Mouse (Mus musculus) kidney, embryonic 15.5 days (tissue): ENCODE results near the gene A3galt2. TPM values are rescaled to one million over a fixed set of nuclear protein-coding genes. Genes with fewer than 3 reads are reported as not detected.

Experiments used
- ATAC-seq: fragments of 200-750 bp; cut with Nextera tagmentation; replicated peaks from 2 replicates; pipeline ENCODE4 v1.8.0; 2017; ENCODE audit warnings: moderate TSS enrichment; ENCODE audit not compliant: low FRiP score
- H3K27ac ChIP-seq: fragments of 300-500 bp; sonication (generic); 2 replicates; pipeline ENCODE4 v1.5.1; 2015; ENCODE audit warnings: mild to moderate bottlenecking, inconsistent platforms
- H3K27me3 ChIP-seq: fragments of 300-500 bp; sonication (generic); 2 replicates; pipeline ENCODE4 v1.6.1; 2015; ENCODE audit warnings: inconsistent platforms
- H3K36me3 ChIP-seq: fragments of 300-500 bp; sonication (generic); 2 replicates; pipeline ENCODE4 v1.6.1; 2015; ENCODE audit warnings: inconsistent platforms
- H3K4me1 ChIP-seq: fragments of 300-500 bp; sonication (generic); 2 replicates; pipeline ENCODE4 v1.6.1; 2015; ENCODE audit warnings: inconsistent platforms
- H3K4me2 ChIP-seq: fragments of 300-500 bp; sonication (generic); 2 replicates; pipeline ENCODE4 v1.6.1; 2015; ENCODE audit warnings: moderate library complexity, mild to moderate bottlenecking, inconsistent platforms
- H3K4me3 ChIP-seq: fragments of 300-500 bp; sonication (generic); replicated peaks from 2 replicates; pipeline ENCODE4 v1.5.1; 2015; ENCODE audit warnings: mild to moderate bottlenecking, inconsistent platforms
- H3K9ac ChIP-seq: fragments of 300-500 bp; sonication (generic); 2 replicates; pipeline ENCODE4 v1.6.1; 2015; ENCODE audit warnings: mild to moderate bottlenecking, inconsistent platforms
- H3K9me3 ChIP-seq: fragments of 300-500 bp; sonication (generic); replicated peaks from 2 replicates; pipeline ENCODE4 v1.6.1; 2016; ENCODE audit warnings: inconsistent platforms
- WGBS: fragments of 180-500 bp; shearing (Covaris S2); methylation state at CpG from one replicate; pipeline ENCODE4 v1.1.7; 2015; ENCODE audit warnings: mixed read lengths; 5-methylcytosine and 5-hydroxymethylcytosine counted together
- polyA plus RNA-seq: library from polyadenylated mRNA; unstranded; fragments of >200 nt; fragmentation: Nextera tagmentation; extraction: Ambion mirVana; gene quantifications from 2 replicates; pipeline ENCODE4 v1.2.1, GENCODE M21; 2015

The A3galt2 gene
- polyA plus RNA-seq = 0.22 and 0.28 TPM in 2 replicates

DNA sequence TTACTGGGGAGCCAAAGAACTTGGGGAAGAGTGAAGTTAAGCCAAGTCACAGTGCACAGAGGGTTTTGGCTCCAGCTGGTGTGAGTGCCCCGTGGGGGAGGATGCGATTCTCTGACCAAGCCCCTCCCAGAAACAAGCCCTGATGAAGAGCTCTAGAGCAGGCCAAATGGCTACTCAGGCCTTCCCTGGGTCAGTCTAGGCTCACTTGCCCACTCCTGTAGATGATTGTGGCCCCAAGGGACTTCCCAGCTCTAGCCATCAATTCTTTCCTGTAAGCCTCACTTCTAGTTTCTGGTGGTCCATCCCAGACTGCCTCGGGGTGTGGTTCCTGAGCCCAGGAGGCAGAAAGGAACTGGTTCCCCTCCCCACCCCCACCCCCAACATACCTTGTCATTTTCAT, at the start of gene A3galt2:
TSS of gene A3galt2 (plus strand) at position 301 of the 400 bp plus-strand sequence.
- WGBS = 60% methylated on average over 3 of the region's 3 CpGs
- no peak for ATAC-seq
- H3K27me3 ChIP-seq = no peaks in the 10 kb centered on the region
- H3K9me3 ChIP-seq = no peaks in the 10 kb centered on the region
- H3K27ac ChIP-seq = no peak within 1 kb of the TSS
- H3K4me2 ChIP-seq = no peak within 1 kb of the TSS
- H3K9ac ChIP-seq = no peak within 1 kb of the TSS
- H3K36me3 ChIP-seq = peaks cover 47% of the 10 kb centered on the region
- H3K4me1 ChIP-seq = peaks cover 20% of the 10 kb centered on the region
- no peak within 1 kb of the TSS for H3K4me3 ChIP-seq

DNA sequence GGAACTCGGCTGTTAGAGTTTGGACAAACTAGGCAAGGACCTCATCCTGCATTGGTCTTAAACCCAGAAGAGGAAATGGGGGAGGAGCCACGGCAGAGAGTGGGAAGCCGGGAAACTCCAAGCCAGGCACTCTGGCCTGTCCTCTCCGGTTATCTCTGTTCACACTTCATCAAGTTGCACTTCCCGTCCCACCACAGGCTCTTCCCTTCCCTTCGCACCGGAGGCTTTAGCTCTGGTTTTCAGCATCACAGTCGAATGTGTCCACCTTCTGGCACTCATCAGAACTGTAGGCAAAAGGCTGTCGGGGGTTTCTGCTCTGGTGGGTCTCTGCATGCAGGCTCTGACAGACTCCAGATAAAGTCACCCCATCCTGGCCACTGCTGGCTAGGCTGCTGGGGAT, 48.5 kb upstream of the A3galt2 start:
- 5% methylated on average over 9 of the region's 9 CpGs for WGBS
- ATAC-seq = peak; percentile 51
- H3K27me3 ChIP-seq = 0 out of 2 replicates have a peak, but pooled peaks cover 6% of the 10 kb centered on the region
- 0 out of 2 replicates have a peak overlapping the region, but pooled peaks have one; percentile 14 for H3K27ac ChIP-seq
- H3K4me3 ChIP-seq = no peak overlapping the region
- no peaks in the 10 kb centered on the region for H3K9me3 ChIP-seq
- H3K36me3 ChIP-seq = peaks cover 17% of the 10 kb centered on the region
- H3K9ac ChIP-seq = no peak overlapping the region
- no peak overlapping the region for H3K4me2 ChIP-seq
- peaks cover 16% of the 10 kb centered on the region for H3K4me1 ChIP-seq

DNA sequence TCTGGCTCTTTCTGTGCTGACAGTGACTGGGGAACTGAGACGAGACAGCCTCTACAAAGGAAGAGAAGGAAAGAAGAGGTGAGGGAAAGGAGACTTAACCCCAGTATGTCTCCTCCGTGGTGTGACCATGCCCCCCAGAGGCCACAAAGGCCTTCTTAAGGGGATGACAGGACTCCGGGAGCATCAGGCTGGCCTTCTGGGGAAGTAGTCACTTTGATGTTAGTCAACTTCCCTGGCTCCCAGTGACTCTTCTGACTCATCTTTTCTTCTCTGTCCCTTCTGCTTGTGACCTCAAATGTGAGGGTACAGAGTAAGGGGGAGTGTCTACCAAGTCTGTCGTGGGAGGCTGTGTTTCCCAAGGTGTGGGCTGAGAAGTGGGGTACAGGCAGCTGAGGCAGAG, 47.8 kb upstream of the A3galt2 start:
- 0 out of 2 replicates have a peak, but pooled peaks cover 6% of the 10 kb centered on the region for H3K27me3 ChIP-seq
- peaks cover 24% of the 10 kb centered on the region for H3K4me1 ChIP-seq
- no peak overlapping the region for H3K9ac ChIP-seq
- WGBS = 70% methylated on average over 4 of the region's 4 CpGs
- H3K4me2 ChIP-seq = no peak overlapping the region
- H3K4me3 ChIP-seq = no peak overlapping the region
- H3K9me3 ChIP-seq = no peaks in the 10 kb centered on the region
- H3K27ac ChIP-seq = no peak overlapping the region
- ATAC-seq = no peak
- H3K36me3 ChIP-seq = peaks cover 17% of the 10 kb centered on the region

DNA sequence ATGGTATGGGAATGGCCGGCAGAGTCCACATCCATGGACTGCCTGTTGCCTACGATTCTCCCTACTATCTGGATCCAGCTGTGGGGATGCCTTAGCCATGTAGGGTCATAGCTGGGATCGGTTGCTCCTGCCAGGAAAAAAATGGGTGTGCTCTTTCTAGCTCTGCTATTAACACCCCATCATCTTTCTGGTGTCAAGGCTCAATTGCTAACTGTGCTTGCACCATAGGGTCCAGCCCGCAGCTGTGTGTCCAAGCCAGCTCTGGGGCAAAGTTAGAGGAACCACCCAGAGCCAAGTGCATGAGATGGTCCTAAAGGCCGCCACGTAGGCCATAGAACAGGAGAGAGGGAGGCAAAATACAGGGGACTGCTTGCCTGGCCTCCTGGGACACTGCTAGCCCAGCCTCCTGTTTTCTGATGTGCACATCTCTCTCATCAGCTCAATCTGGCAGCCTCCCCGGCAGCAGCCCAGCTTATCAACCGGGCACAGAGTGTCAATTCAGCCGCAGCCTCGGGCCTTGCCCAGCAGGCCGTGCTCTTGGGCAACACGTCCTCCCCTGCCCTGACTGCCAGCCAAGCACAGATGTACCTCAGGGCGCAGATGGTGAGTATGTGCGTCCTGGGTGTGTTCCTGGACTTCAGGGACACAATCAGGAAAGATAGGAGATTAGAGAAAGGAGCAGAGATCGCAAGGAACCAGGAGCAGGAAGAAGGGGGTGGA, 45.9 kb upstream of the A3galt2 start:
- Histone ChIP-seq H3K27me3 (0 out of 2 replicates have a peak, but pooled peaks cover 6% of the 10 kb centered on the region), H3K4me2 (no peak overlapping the region)
- WGBS = 86% methylated on average over 15 of the region's 15 CpGs

DNA sequence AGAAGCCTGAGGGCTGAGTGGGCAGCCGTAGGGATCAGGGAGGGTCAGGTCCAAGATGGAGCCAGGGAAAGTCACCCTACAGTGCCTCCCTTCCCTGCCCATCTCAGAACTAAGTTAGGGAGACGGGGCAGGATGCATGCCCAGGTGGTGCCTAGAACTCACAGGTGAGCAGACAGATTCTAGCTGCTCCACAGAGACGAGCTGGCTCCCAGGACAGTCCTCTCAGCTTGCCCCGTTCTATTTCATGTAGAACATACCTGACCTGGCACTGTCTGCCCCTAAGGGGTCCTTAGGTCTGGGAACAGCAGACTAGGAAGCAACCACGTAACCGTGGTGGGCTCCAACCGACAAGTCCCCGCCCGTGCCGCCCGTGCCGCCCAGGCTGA, 45.4 kb upstream of the A3galt2 start:
- Histone ChIP-seq H3K27ac (no peak overlapping the region), H3K4me1 (peaks cover 34% of the 10 kb centered on the region), H3K4me2 (no peak overlapping the region), H3K27me3 (0 out of 2 replicates have a peak, but pooled peaks cover 6% of the 10 kb centered on the region), H3K36me3 (peaks cover 17% of the 10 kb centered on the region), H3K9me3 (no peaks in the 10 kb centered on the region), H3K4me3 (no peak overlapping the region), H3K9ac (no peak overlapping the region)
- 90% methylated on average over 12 of the region's 12 CpGs for WGBS
- no peak for ATAC-seq

More for the DNA sequence above, 45.9 kb upstream of the A3galt2 start:
- Histone ChIP-seq H3K9me3 (no peaks in the 10 kb centered on the region), H3K4me3 (no peak overlapping the region), H3K4me1 (peaks cover 29% of the 10 kb centered on the region), H3K36me3 (peaks cover 17% of the 10 kb centered on the region), H3K27ac (no peak overlapping the region), H3K9ac (no peak overlapping the region)
- ATAC-seq = no peak

DNA sequence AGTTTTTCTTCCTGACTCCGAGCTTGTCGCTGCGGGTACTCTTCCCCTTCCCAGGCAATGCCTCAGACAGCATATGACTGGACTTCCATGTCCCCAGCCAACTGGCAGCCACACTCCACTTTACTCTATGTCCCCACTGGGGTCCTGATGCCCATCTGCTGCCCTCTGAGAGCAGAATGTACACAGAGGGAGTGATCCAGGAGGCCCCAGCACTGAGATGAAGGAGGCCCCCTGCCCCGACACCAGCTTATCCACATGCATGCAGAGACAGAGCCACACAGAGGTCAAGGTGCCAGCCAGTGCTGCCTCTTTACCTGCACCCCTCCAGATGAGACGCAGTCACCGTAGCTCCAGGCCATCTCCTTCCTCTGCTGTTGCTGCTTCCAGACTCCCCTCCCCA, 44.9 kb upstream of the A3galt2 start:
- Histone ChIP-seq H3K36me3 (peaks cover 17% of the 10 kb centered on the region), H3K9me3 (no peaks in the 10 kb centered on the region), H3K4me2 (no peak overlapping the region), H3K27me3 (0 out of 2 replicates have a peak, but pooled peaks cover 6% of the 10 kb centered on the region), H3K4me3 (no peak overlapping the region), H3K27ac (no peak overlapping the region), H3K9ac (no peak overlapping the region), H3K4me1 (peaks cover 39% of the 10 kb centered on the region)
- 91% methylated on average over 6 of the region's 6 CpGs for WGBS
- no peak for ATAC-seq

DNA sequence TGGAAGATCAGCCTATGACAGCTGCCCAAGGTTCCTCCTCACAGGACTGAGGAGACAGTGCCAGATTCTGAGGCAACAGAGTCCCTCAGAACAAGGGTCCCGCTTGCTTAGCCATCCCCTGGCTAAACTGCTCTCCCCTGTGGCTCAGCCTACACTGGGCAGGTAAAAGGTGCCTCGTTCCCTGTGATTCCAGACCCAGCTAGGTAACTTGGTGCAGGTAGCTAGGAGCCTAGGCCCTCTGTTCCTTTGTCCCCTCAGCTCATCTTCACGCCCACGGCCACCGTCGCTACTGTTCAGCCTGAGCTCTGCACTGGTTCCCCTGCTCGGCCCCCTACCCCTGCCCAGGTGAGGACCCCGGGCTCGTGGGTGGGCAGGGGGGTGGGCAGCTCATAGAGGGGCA, 44.4 kb upstream of the A3galt2 start:
- WGBS = 79% methylated on average over 9 of the region's 9 CpGs
- H3K9ac ChIP-seq = no peak overlapping the region

DNA sequence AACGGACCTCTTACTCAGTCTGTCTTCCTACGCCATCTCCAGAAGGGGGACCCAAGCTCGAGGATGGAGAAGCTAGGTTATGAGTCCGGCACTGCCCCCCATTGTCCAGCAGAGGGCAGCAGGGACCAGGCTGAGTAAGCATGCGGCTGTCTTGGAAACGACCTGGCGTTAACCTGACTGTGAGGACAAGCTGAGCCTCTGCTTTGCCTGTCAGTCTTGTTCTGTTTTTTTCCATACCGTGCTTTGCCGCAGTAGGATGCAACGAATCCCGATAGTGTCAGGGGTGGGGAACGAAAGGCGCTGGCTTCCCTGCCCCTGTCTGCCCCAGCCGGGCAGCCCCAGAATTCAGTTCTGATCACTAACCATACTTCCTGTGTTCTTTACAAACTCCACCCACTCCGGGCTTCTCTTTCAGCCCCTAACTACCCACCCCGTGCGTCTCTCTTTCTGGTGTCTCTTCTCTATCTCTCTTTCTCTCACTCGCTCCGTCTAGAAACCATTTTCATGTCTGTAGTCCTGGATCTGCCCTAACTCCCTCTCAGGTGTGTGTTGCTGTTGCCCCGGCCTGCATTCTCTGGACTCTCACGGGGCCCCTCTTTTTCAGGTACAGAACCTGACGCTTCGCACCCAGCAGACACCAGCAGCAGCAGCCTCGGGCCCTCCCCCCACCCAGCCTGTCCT, 43.6 kb upstream of the A3galt2 start:
- Histone ChIP-seq H3K9ac (peak overlapping the region; percentile 16; the same call in 1 of the 2 replicates), H3K9me3 (no peaks in the 10 kb centered on the region), H3K4me1 (peaks cover 45% of the 10 kb centered on the region), H3K27ac (peak overlapping the region; percentile 41), H3K4me3 (peak overlapping the region; percentile 34), H3K36me3 (peaks cover 17% of the 10 kb centered on the region), H3K27me3 (0 out of 2 replicates have a peak, but pooled peaks cover 6% of the 10 kb centered on the region), H3K4me2 (peak overlapping the region; percentile 61)
- peak; percentile 64 for ATAC-seq
- 6% methylated on average over 24 of the region's 24 CpGs for WGBS

More for the DNA sequence above, 44.4 kb upstream of the A3galt2 start:
- H3K36me3 ChIP-seq = peaks cover 17% of the 10 kb centered on the region
- H3K9me3 ChIP-seq = no peaks in the 10 kb centered on the region
- no peak overlapping the region for H3K27ac ChIP-seq
- H3K4me2 ChIP-seq = no peak overlapping the region
- H3K4me3 ChIP-seq = no peak overlapping the region
- 0 out of 2 replicates have a peak, but pooled peaks cover 6% of the 10 kb centered on the region for H3K27me3 ChIP-seq
- no peak for ATAC-seq
- peaks cover 44% of the 10 kb centered on the region for H3K4me1 ChIP-seq

DNA sequence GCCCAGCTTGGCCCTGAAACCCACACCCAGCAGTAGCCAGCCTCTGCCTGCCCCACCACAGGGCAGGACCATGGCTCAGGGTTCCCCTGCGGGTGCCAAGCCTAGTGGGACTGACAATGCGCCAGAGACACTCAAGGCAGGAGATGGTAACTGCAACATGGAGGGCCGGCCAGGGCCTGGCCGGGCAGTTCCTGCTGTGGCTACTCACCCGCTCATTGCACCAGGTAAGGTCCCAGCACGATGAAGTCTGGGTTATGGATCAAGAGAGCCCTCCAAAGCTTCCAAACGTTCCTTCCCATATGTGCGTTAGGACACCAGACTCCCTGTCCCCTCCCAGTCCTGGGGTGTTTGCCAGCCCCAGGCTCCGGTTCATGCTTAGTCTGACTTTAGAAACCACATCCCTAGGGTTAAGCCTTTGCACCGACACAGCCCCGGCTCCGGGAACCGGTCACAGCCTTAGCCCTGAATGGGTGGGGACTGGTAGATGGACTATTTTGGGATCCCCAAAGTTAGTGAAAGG, 43.0 kb upstream of the A3galt2 start:
- Histone ChIP-seq H3K4me2 (peak overlapping the region; percentile 61), H3K27me3 (0 out of 2 replicates have a peak, but pooled peaks cover 6% of the 10 kb centered on the region), H3K4me1 (peaks cover 45% of the 10 kb centered on the region), H3K27ac (peak overlapping the region; percentile 41), H3K9ac (peak overlapping the region; percentile 16; the same call in 1 of the 2 replicates), H3K36me3 (peaks cover 17% of the 10 kb centered on the region), H3K9me3 (no peaks in the 10 kb centered on the region), H3K4me3 (peak overlapping the region; percentile 34)
- no peak for ATAC-seq
- WGBS = 62% methylated on average over 13 of the region's 13 CpGs

DNA sequence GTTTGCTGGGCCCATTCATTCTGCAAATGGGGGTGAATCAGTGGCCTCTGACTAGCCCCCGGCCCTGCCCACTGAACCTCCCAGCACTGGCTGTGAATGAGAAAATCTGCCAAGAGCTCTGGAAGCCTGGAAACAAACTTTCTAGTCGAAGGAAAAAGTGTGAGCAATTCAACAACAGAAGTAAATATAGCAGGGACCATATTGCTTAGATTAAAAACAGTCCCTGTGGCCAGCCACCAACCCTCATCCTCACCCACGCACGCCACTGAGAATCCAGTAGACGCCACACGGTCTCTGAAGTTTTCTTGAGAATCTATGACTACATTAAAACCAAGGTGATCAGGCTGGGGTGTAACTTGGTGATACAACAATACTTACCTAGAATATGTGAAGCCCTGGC, 42.2 kb upstream of the A3galt2 start:
- Histone ChIP-seq H3K9ac (no peak overlapping the region), H3K4me1 (peaks cover 53% of the 10 kb centered on the region), H3K4me3 (no peak overlapping the region), H3K9me3 (no peaks in the 10 kb centered on the region), H3K4me2 (no peak overlapping the region), H3K27ac (no peak overlapping the region), H3K36me3 (peaks cover 13% of the 10 kb centered on the region), H3K27me3 (0 out of 2 replicates have a peak, but pooled peaks cover 6% of the 10 kb centered on the region)
- 91% methylated on average over 6 of the region's 6 CpGs for WGBS
- ATAC-seq = no peak

DNA sequence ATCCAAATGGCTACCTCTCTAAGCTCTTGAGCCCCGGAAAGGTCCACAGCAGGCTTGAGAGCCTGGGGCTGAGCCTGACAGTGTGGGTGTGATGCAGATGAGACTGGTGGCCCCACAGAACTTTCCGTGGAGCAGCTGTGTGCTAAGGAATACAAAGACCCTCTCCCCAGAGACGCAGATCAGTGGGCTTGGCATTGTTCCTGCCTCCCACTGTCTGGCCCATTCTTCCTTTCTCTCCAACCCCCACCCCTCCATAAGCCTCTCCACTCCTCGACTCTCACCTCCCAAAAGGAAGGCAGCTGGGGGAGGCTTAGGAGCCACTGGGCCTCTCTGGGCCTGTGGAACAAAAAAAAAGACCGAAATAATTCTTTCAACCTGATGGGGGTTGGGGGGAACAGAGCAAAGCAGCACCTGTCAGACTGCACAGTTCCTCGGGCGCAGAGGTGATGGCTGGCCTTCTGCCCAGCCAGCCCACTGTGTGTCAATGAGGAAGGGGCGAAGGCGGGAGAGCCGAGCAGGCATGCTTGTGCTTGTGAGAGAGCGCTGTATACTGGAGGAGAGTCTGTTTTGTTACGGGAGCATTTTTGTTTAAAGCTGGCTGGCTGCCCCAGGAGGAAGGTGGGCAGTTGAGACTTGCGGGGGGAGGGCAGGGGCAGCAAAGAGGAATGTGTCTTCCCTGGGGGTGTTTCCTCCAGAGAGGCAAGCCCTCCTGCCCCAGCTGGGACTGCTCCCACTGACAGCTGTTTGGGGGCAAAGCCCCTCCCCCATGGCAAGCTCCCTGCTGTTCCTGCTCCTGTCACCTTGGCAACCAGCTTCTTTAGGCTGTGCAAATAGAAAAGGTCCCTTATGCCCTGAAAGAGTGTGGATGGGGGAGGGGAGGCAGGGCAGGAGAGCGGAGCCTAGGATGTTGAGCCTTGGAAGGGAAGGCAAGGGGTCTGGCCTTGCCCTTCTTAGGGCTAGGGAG, 39.6 kb upstream of the A3galt2 start:
- 11% methylated on average over 14 of the region's 14 CpGs for WGBS
- peak; percentile 77 for ATAC-seq
- H3K27me3 ChIP-seq = no peaks in the 10 kb centered on the region
- H3K9me3 ChIP-seq = no peaks in the 10 kb centered on the region
- peak overlapping the region; percentile 90 for H3K27ac ChIP-seq
- H3K4me1 ChIP-seq = peaks cover 73% of the 10 kb centered on the region
- peak overlapping the region; percentile 31; the same call in 1 of the 2 replicates for H3K9ac ChIP-seq
- peak overlapping the region; percentile 45 for H3K4me2 ChIP-seq
- no peak overlapping the region for H3K4me3 ChIP-seq
- no peaks in the 10 kb centered on the region for H3K36me3 ChIP-seq
